Mouse (Mus musculus) intestine, embryonic 15.5 days (tissue): ENCODE results near the gene Kif1a. TPM values are rescaled to one million over a fixed set of nuclear protein-coding genes. Genes with fewer than 3 reads are reported as not detected.

Source experiments
- ATAC-seq: fragments of 200-750 bp; cut with Nextera tagmentation; 2 replicates; pipeline ENCODE4 v1.8.0; 2017; ENCODE audit warnings: moderate TSS enrichment, moderate library complexity
- H3K27ac ChIP-seq: fragments of 300-500 bp; sonication (generic); 2 replicates; pipeline ENCODE4 v1.5.1; 2015; ENCODE audit warnings: mild to moderate bottlenecking, inconsistent platforms
- H3K27me3 ChIP-seq: fragments of 300-500 bp; sonication (generic); replicated peaks from 2 replicates; pipeline ENCODE4 v1.6.1; 2015; ENCODE audit warnings: inconsistent platforms
- H3K36me3 ChIP-seq: fragments of 300-500 bp; sonication (generic); 2 replicates; pipeline ENCODE4 v1.6.1; 2015; ENCODE audit warnings: inconsistent platforms
- H3K4me1 ChIP-seq: fragments of 300-500 bp; sonication (generic); replicated peaks from 2 replicates; pipeline ENCODE4 v1.6.1; 2015; ENCODE audit warnings: inconsistent platforms
- H3K4me2 ChIP-seq: fragments of 300-500 bp; sonication (generic); replicated peaks from 2 replicates; pipeline ENCODE4 v1.6.1; 2015; ENCODE audit warnings: mild to moderate bottlenecking, inconsistent platforms
- H3K4me3 ChIP-seq: fragments of 300-500 bp; sonication (generic); replicated peaks from 2 replicates; pipeline ENCODE4 v1.5.1; 2015; ENCODE audit warnings: inconsistent platforms
- H3K9ac ChIP-seq: fragments of 300-500 bp; sonication (generic); 2 replicates; pipeline ENCODE4 v1.6.1; 2015; ENCODE audit warnings: inconsistent platforms
- H3K9me3 ChIP-seq: fragments of 300-500 bp; sonication (generic); 2 replicates; pipeline ENCODE4 v1.6.1; 2016; ENCODE audit warnings: inconsistent platforms
- WGBS: fragments of 180-500 bp; shearing (Covaris S2); methylation state at CpG from one replicate; pipeline ENCODE4 v1.1.7; 2015; 5-methylcytosine and 5-hydroxymethylcytosine counted together
- polyA plus RNA-seq: library from polyadenylated mRNA; unstranded; fragments of >200 nt; fragmentation: Nextera tagmentation; extraction: Ambion mirVana; gene quantifications from 2 replicates; pipeline ENCODE4 v1.2.1, GENCODE M21; 2015

The Kif1a gene
- polyA plus RNA-seq, 1 experiment from 2014 or later: 18.3 TPM

GRCm38 (mm10) chr1:93083420-93084285, 18.1 kb downstream of the Kif1a start:
- Histone ChIP-seq H3K36me3 (no peaks in the 10 kb centered on the region), H3K4me1 (no peaks in the 10 kb centered on the region), H3K27ac (no peak overlapping the region), H3K4me2 (no peak overlapping the region), H3K27me3 (no peaks in the 10 kb centered on the region), H3K9ac (no peak overlapping the region), H3K4me3 (no peak overlapping the region), H3K9me3 (no peaks in the 10 kb centered on the region)
- no peak for ATAC-seq
- 82% methylated on average over 12 of the region's 12 CpGs for WGBS

GRCm38 (mm10) chr1:93082121-93082520, 19.6 kb downstream of the Kif1a start:
- no peak for ATAC-seq
- Histone ChIP-seq H3K27ac (no peak overlapping the region), H3K4me3 (no peak overlapping the region), H3K27me3 (no peaks in the 10 kb centered on the region), H3K4me1 (no peaks in the 10 kb centered on the region), H3K36me3 (no peaks in the 10 kb centered on the region), H3K9me3 (no peaks in the 10 kb centered on the region), H3K9ac (no peak overlapping the region), H3K4me2 (no peak overlapping the region)
- WGBS: 86% methylated on average over 8 of the region's 8 CpGs

GRCm38 (mm10) chr1:93080930-93081589, 20.7 kb downstream of the Kif1a start:
- no peak overlapping the region for H3K4me3 ChIP-seq
- H3K9me3 ChIP-seq: no peaks in the 10 kb centered on the region
- H3K9ac ChIP-seq: no peak overlapping the region
- ATAC-seq: no peak
- H3K27me3 ChIP-seq: no peaks in the 10 kb centered on the region
- 72% methylated on average over 3 of the region's 3 CpGs for WGBS
- no peaks in the 10 kb centered on the region for H3K36me3 ChIP-seq
- no peak overlapping the region for H3K27ac ChIP-seq
- no peaks in the 10 kb centered on the region for H3K4me1 ChIP-seq
- no peak overlapping the region for H3K4me2 ChIP-seq

- Histone ChIP-seq H3K4me3 (no peak overlapping the region), H3K27ac (no peak overlapping the region), H3K9ac (no peak overlapping the region), H3K4me1 (no peaks in the 10 kb centered on the region), H3K36me3 (no peaks in the 10 kb centered on the region), H3K4me2 (no peak overlapping the region), H3K27me3 (no peaks in the 10 kb centered on the region), H3K9me3 (no peaks in the 10 kb centered on the region)
- ATAC-seq: no peak
- WGBS: 81% methylated on average over 3 of the region's 3 CpGs
These were observed 22.1 kb downstream of the Kif1a start for GRCm38 (mm10) chr1:93079602-93080001.

GRCm38 (mm10) chr1:93072279-93072865, 29.4 kb downstream of the Kif1a start:
- Histone ChIP-seq H3K9me3 (no peaks in the 10 kb centered on the region), H3K4me3 (no peak overlapping the region), H3K36me3 (no peaks in the 10 kb centered on the region), H3K4me1 (no peaks in the 10 kb centered on the region), H3K27ac (no peak overlapping the region), H3K27me3 (no peaks in the 10 kb centered on the region), H3K9ac (no peak overlapping the region), H3K4me2 (no peak overlapping the region)
- ATAC-seq: no peak
- 87% methylated on average over 2 of the region's 2 CpGs for WGBS

GRCm38 (mm10) chr1:93071487-93071971, 30.2 kb downstream of the Kif1a start:
- Histone ChIP-seq H3K9ac (no peak overlapping the region), H3K27me3 (no peaks in the 10 kb centered on the region), H3K4me3 (no peak overlapping the region), H3K4me1 (no peaks in the 10 kb centered on the region), H3K27ac (no peak overlapping the region), H3K36me3 (no peaks in the 10 kb centered on the region), H3K4me2 (no peak overlapping the region), H3K9me3 (no peaks in the 10 kb centered on the region)
- no peak for ATAC-seq
- WGBS: 74% methylated on average over 18 of the region's 18 CpGs

GRCm38 (mm10) chr1:93070881-93071280, 30.9 kb downstream of the Kif1a start:
- H3K4me1 ChIP-seq: no peaks in the 10 kb centered on the region
- no peaks in the 10 kb centered on the region for H3K27me3 ChIP-seq
- H3K4me3 ChIP-seq: no peak overlapping the region
- no peak overlapping the region for H3K9ac ChIP-seq
- no peak overlapping the region for H3K27ac ChIP-seq
- 80% methylated on average over 5 of the region's 5 CpGs for WGBS
- no peaks in the 10 kb centered on the region for H3K9me3 ChIP-seq
- H3K4me2 ChIP-seq: no peak overlapping the region
- no peaks in the 10 kb centered on the region for H3K36me3 ChIP-seq
- no peak for ATAC-seq

GRCm38 (mm10) chr1:93068553-93068952, 33.2 kb downstream of the Kif1a start:
- Histone ChIP-seq H3K9me3 (no peaks in the 10 kb centered on the region), H3K9ac (no peak overlapping the region), H3K27me3 (no peaks in the 10 kb centered on the region), H3K4me1 (0 out of 2 replicates have a peak, but pooled peaks cover 4% of the 10 kb centered on the region), H3K4me3 (no peak overlapping the region), H3K4me2 (no peak overlapping the region), H3K36me3 (no peaks in the 10 kb centered on the region), H3K27ac (no peak overlapping the region)
- no peak for ATAC-seq
- WGBS: 90% methylated on average over 1 of the region's 1 CpGs

- ATAC-seq: no peak
- H3K4me1 ChIP-seq: 0 out of 2 replicates have a peak, but pooled peaks cover 4% of the 10 kb centered on the region
- no peak overlapping the region for H3K9ac ChIP-seq
- no peak overlapping the region for H3K4me3 ChIP-seq
- WGBS: 79% methylated on average over 6 of the region's 6 CpGs
- no peaks in the 10 kb centered on the region for H3K27me3 ChIP-seq
- no peak overlapping the region for H3K4me2 ChIP-seq
- H3K27ac ChIP-seq: no peak overlapping the region
- no peaks in the 10 kb centered on the region for H3K36me3 ChIP-seq
- H3K9me3 ChIP-seq: no peaks in the 10 kb centered on the region
These were observed 36.1 kb downstream of the Kif1a start for GRCm38 (mm10) chr1:93065654-93066053.

- Histone ChIP-seq H3K4me1 (0 out of 2 replicates have a peak, but pooled peaks cover 4% of the 10 kb centered on the region), H3K27ac (no peak overlapping the region), H3K27me3 (no peaks in the 10 kb centered on the region), H3K9me3 (no peaks in the 10 kb centered on the region), H3K9ac (no peak overlapping the region), H3K36me3 (no peaks in the 10 kb centered on the region), H3K4me3 (no peak overlapping the region), H3K4me2 (no peak overlapping the region)
- WGBS: 47% methylated on average over 5 of the region's 5 CpGs
- ATAC-seq: peak; percentile 61
These were observed 38.1 kb downstream of the Kif1a start for GRCm38 (mm10) chr1:93063694-93064093.

- H3K27ac ChIP-seq: no peak overlapping the region
- no peak overlapping the region for H3K9ac ChIP-seq
- H3K4me3 ChIP-seq: no peak overlapping the region
- 35% methylated on average over 22 of the region's 23 CpGs for WGBS
- ATAC-seq: no peak
- no peaks in the 10 kb centered on the region for H3K9me3 ChIP-seq
- H3K4me1 ChIP-seq: no peaks in the 10 kb centered on the region
- H3K27me3 ChIP-seq: no peaks in the 10 kb centered on the region
- no peak overlapping the region for H3K4me2 ChIP-seq
- no peaks in the 10 kb centered on the region for H3K36me3 ChIP-seq
These were observed 50.5 kb downstream of the Kif1a start for GRCm38 (mm10) chr1:93051124-93051833.

GRCm38 (mm10) chr1:93050071-93050470, 51.7 kb downstream of the Kif1a start:
- WGBS: 80% methylated on average over 3 of the region's 3 CpGs
- no peaks in the 10 kb centered on the region for H3K9me3 ChIP-seq
- no peak overlapping the region for H3K4me3 ChIP-seq
- no peak overlapping the region for H3K4me2 ChIP-seq
- no peak overlapping the region for H3K27ac ChIP-seq
- no peaks in the 10 kb centered on the region for H3K36me3 ChIP-seq
- no peak overlapping the region for H3K9ac ChIP-seq
- H3K27me3 ChIP-seq: no peaks in the 10 kb centered on the region
- H3K4me1 ChIP-seq: no peaks in the 10 kb centered on the region
- no peak for ATAC-seq
